Mouse (Mus musculus) layer of hippocampus, adult 9-10 months (tissue): ENCODE measurements around the gene Hdac9.

Source experiments
- DNase-seq: peaks from one replicate; pipeline ENCODE4 v3.0.0; 2022; ENCODE audit warnings: low spot score

Gene Hdac9

GRCm38 (mm10) chr12:34220051-34220926 is 696.6 kb downstream of the Hdac9 start:
- DNase-seq, result no peak

DNA sequence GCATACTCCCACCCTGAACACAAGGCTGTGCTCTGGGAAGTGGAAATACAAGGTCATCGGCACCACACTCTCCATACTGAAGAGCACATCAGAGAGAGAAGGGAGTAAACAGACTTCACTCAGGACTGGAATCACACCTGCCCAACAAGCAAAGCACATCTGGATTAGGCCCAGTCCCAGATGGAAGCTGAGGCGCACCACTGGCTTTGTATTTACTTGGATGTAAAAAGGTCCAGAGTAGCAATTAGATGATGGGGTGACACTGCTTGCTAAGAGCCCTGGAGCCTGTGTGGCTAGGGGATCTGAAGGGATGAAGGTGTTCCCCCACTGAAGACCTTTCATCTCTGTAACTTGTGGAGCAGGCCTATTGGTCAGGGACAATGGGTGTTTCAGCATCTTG is 698.3 kb downstream of the Hdac9 start:
- DNase-seq, result no peak

DNA sequence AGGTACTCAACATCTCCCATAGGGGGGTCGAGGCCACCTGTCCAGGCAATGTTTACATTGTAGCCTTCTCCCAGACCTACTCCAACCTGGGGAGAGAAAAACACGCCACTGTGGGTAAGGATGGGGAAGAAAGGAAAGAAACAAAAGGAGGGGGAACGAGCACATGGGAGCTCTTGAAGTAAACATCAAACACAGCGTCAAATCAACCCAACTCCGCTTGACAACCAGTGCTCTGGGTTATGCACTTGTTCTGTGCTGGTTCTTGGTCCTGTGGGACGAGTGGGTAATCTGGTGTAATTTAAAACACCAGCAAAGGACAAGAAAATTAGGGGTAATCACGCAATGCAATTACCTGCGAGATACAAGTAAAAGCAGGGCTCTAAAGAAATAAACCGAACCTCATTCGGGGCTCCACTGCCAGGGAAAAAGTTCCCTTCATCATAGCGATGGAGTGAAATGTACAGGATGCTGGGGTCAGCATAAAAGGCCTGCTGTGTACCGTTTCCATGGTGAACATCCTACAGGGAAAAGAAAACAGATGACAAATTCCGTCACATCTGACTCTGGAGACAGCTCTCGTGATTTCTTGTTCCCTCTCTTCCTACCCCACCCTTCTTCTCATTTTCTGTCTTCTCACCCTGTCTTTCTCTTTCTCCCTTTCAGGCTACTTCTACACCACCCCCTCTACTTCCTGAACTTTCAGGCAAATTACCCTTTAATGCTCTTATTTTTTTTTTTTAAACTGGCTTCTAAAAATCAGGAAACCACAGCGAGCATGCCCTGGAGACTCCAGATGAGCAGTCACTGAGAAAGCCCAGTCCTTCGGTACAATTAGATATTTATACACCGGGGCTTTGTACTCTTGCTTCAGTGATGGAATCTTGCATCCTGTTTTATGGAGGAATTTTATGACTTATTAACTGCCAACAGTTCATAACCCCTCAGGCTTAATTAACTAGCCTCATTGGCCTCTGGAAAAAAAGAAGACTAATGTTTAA is 701.6 kb downstream of the Hdac9 start:
- no peak for DNase-seq

- DNase-seq, result no peak
Observed at GRCm38 (mm10) chr12:34212162-34212561, 704.7 kb downstream of the Hdac9 start.

DNA sequence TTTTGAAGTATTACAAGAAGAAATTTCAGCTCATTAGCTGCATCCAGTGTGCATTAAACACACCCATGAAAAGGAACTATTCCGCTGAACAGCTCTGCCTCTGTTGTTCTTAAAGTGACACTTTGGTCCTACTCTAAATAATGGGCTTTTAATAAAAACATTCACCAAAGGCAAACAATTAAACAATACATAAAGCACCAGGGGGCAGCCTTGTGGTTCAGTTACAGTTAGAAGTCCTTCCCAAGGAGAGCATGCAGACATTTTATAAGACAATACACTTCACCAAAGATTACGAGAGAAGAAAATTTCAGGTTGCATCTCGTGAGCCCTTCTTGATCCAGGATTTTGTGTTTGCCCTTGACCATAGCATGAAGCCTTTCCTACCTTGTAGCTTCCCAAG is 715.4 kb downstream of the Hdac9 start:
- no peak for DNase-seq

- no peak for DNase-seq
Observed at GRCm38 (mm10) chr12:34200030-34200446, 716.9 kb downstream of the Hdac9 start.

- DNase-seq, result no peak
Observed at GRCm38 (mm10) chr12:34195155-34195828, 721.6 kb downstream of the Hdac9 start.

- DNase-seq, result no peak
Observed at GRCm38 (mm10) chr12:34194116-34194515, 722.8 kb downstream of the Hdac9 start.

- DNase-seq, result no peak
Observed at GRCm38 (mm10) chr12:34191246-34191645, 725.6 kb downstream of the Hdac9 start.

DNA sequence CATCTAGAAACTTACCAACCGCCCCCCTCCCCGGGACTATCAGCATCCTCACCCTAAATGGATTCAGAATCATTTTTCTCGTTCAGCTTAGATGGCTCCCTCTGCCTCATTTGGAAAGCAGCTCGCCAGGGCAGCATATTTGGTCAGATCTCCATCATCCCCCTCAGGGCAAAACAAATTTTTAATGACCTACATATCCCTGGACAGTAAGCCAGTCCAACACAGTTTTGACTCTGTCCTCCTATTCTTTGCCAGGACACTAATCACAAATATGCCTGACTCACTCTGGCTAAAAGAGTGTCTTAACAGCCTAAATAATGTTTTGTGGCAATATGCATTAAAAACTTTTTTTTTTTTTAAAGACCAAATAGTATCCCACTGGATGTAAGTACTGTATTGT is 738.0 kb downstream of the Hdac9 start:
- DNase-seq, result no peak

DNA sequence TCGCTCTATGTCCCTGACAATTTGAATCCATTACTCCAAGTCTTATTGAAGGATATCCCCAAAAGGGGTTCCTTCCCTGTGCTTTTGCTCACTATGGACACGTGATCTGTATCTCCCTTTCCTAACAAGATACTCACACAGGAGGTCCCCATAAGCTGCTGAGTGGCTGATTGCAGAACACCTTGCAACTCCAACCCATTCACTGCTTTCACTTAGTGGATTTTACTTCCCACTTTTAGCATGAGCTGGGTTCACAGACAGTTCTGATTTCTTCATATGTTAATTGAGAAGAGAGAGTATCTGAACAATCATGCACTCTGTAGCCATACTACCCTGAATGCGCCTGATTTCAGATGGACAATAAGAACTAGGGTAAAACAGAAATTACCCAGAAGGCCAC is 740.1 kb downstream of the Hdac9 start:
- DNase-seq, result no peak

GRCm38 (mm10) chr12:34173036-34173435 is 743.9 kb downstream of the Hdac9 start:
- DNase-seq, result peak; percentile 53

DNA sequence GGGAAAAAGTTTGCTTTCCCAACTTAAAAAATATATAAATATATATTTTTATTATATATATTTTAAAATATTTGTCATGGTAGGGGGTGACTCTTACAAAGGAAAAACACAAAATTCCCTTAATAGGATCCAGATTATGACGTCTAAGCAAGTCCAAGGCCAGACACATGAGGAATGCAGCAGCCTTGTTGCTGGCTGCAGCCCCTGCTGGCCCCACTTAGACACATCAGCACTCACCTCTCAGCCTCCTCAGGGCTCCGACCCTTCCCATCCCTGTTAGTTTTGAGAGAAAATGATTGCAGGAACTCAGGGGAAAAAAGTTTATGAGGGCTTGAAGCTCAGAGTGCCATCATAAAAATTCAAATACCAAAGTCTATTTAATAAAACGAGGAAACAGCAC is 746.3 kb downstream of the Hdac9 start:
- DNase-seq, result no peak

DNA sequence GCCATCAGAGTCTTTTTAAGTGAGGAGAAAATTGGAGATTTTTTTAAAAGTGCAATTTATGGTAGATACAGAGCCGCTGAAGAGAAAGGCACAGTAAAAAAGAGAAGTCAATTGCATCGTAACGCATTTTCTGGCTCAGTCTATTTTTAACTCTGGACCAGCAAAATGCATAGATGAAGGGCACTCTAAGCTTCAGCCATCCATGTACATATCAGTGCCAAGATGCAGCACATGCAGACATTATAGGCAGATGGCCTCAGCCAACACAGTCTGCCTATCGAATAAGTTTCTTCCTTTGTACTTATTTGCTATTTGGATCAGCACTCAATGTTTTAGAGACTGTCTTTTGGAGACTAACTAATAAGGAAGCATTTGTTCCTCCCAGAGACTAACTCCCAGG is 751.2 kb downstream of the Hdac9 start:
- DNase-seq, result no peak

- DNase-seq, result no peak
Observed at GRCm38 (mm10) chr12:34156301-34156700, 760.6 kb downstream of the Hdac9 start.

- DNase-seq, result no peak
Observed at GRCm38 (mm10) chr12:34155740-34156139, 761.2 kb downstream of the Hdac9 start.

- DNase-seq, result no peak
Observed at GRCm38 (mm10) chr12:34154757-34155156, 762.1 kb downstream of the Hdac9 start.

GRCm38 (mm10) chr12:34151336-34151735 is 765.6 kb downstream of the Hdac9 start:
- DNase-seq, result no peak

DNA sequence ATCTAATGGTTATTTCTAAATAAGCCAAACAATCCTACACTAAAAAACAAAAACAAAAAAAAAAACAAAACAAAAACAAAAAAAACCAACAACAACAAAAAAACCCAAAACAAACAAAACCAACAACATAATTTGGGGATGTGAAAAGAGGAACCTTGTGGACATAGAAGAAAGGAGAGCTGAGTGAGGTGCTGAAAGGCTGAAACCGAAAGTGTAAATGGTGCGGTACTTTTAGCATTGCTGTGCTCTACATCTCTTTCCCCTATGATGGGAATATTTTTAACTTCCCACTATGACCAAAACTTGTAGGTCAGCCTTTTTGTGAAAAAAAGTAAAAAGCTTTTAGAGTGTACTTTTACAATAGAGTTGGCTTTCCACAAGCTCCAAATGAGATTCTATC is 774.2 kb downstream of the Hdac9 start:
- DNase-seq, result no peak

- DNase-seq, result no peak
Observed at GRCm38 (mm10) chr12:34113336-34113735, 803.6 kb downstream of the Hdac9 start.

DNA sequence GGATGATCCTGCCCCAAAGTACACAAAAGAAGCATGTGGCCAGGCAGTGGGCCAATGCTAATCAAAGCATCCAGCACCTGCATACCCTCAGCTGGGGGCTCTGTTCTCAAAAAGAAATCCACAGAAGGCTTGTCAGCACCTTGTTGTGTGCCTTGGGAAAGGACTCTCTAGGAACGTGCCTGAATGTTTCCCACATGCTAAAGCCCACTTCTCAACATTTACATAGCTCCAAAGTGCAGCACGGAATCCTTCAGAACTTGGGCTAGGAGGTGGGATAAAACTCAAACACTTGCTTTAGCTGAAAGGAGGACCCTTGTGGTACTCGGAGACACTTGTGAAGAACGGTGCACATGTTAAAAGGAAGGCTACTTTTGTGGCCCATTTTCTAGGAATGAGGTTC is 823.9 kb downstream of the Hdac9 start:
- DNase-seq, result no peak

GRCm38 (mm10) chr12:34091851-34092250 is 825.0 kb downstream of the Hdac9 start:
- no peak for DNase-seq
